Mouse (Mus musculus): ENCODE measurements around the gene Pdzph1.
A peak's percentile ranks its signal among the peaks of the same experiment; 100 is the strongest.

The Pdzph1 gene

GRCm38 (mm10) chr17:58919927-58920326, 71.2 kb downstream of the Pdzph1 start:
- DNase-seq, result no peak

GRCm38 (mm10) chr17:58919061-58919460, 72.1 kb downstream of the Pdzph1 start:
- peak; percentile 1 for DNase-seq

DNA sequence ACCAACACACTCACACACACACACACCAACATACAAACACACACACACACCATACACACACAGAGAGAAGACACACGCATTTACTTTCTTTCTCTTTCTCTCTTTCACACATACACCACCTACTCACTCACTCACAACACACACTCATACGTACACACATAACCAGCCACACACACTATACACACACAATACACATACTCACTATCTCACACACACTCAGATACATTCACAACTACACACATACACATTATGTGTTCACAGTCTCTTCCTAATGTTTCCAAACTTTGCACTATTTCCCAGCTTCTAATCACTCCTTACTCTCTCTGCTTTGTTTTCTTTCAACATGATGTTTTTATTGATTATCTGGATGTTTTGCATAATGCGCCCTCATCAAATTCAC, 72.6 kb downstream of the Pdzph1 start:
- no peak for DNase-seq

DNA sequence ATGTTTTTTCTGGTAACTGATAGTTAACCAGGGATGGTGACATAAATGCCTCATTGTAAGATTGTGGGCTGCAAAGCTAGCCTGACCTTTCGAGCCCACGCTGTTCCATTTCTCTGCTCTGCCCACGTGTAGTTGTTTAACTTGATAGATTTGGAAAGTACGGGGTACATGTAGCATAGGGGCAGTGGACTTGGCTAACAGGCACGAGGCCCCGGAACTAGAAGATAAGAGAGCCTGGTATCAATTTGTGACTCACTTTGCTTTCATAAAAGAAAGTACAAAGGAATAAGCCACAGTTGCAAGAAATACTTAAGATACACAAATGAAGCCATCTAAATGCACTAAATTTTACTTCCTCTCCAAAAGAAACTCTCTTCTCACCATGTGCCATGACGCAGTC, 79.6 kb downstream of the Pdzph1 start:
- DNase-seq, result no peak

DNA sequence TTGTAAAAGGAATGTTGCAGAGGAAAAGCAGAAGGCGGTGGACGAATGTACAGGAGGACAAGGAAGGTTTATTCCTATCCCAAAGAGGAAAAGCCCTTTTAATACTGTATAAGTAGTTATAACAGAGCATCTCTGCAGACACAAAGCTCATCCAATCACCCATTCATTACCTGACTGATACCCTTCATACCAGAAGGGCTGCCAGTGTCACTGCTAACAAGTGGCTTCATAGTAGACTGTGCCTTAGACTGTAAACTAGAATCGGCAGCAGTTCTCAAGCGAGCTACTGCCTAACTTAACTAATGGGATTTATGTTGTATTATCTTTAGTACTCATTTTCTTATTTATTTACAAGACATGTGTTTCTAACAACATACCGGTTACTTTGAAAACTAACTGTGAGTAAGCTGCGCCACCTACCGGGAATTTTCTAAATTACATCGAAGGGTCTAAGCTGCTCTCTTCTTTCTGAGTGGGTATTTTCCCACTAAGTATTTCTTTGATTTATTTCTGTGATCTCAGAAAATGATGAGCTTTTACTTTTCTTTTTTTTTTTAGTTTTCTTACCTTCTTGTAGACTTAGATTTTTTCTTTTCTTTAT, 82.0 kb downstream of the Pdzph1 start:
- DNase-seq, result peak; percentile 38

DNA sequence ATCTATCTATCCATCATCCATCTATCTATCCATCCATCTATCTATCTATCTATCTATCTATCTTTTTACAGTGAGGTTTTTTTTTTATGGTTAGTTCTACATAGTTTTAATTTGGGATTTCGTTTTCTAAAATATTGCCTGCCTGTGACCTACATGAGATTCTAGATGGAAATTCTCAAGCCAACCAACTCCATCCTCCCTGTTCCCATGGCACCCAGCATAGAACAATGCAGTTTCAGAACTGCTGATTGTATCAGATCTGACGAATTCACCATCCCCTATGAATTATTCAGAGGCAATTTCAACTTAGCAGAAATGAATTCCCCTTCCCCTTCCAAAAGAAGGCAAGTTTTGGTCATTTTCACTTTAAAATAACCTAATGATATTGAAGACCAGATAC, 85.2 kb downstream of the Pdzph1 start:
- DNase-seq, result no peak

GRCm38 (mm10) chr17:58891488-58892210, 99.5 kb downstream of the Pdzph1 start:
- no peak for DNase-seq

GRCm38 (mm10) chr17:58889905-58890645, 101.1 kb downstream of the Pdzph1 start:
- DNase-seq, result no peak

DNA sequence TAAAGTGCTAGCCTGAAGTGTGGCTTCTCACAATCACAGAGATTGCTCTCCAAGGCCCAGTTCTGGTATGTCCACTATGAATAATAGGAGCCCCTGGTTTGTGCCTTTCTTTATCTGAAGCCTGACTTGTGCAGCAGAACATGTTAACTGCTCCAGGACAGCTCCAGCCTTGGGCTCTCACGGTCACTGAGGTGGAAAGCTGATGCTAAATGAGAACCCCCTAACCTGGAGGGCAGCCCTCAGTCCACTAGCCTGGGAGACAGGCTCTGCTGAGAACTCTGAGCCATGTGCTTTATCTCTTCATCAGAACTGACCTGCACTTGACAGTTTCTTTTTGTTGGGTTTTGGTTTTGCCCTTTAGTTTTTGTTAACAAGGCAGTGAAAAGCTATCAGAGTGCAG, 106.8 kb downstream of the Pdzph1 start:
- no peak for DNase-seq

GRCm38 (mm10) chr17:58873356-58873755, 117.8 kb downstream of the Pdzph1 start:
- DNase-seq, result no peak

GRCm38 (mm10) chr17:58870795-58871194, 120.4 kb downstream of the Pdzph1 start:
- DNase-seq, result no peak
